Mouse (Mus musculus): Measurements from ENCODE around the gene Tex45.

- TF ChIP-seq POLR2A (IDR thresholded peaks at IDR 0.05; ENCODE audit: insufficient read length, low read depth) (no peak), MAX (IDR thresholded peaks at IDR 0.05; ENCODE audit: low read depth) (no peak), POLR2AphosphoS2 (IDR thresholded peaks at IDR 0.05; ENCODE audit: insufficient read length, low read depth) (no peak), E2F4 (IDR thresholded peaks at IDR 0.05; ENCODE audit: insufficient read depth) (no peak), TCF3 (IDR thresholded peaks at IDR 0.05; ENCODE audit: insufficient read length, low read depth) (no peak)
Measured at GRCm38 (mm10) chr8:3536053-3536841, 65.6 kb downstream of the Tex45 start.
